Mouse (Mus musculus) B cell, adult 2 months (primary cell): ENCODE data around the gene Jup.
A peak's percentile ranks its signal among the peaks of the same experiment; 100 is the strongest.

Source experiments
- DNase-seq, 2 experiments: peaks; one replicate each; pipeline ENCODE4 v3.0.0; 2022

Gene Jup

GRCm38 (mm10) chr11:100408076-100408834, 10.7 kb upstream of the Jup start:
- peak; percentile 68 to 76 for DNase-seq

- DNase-seq, result no peak
These were observed 9.6 kb upstream of the Jup start for GRCm38 (mm10) chr11:100406995-100407705.

DNA sequence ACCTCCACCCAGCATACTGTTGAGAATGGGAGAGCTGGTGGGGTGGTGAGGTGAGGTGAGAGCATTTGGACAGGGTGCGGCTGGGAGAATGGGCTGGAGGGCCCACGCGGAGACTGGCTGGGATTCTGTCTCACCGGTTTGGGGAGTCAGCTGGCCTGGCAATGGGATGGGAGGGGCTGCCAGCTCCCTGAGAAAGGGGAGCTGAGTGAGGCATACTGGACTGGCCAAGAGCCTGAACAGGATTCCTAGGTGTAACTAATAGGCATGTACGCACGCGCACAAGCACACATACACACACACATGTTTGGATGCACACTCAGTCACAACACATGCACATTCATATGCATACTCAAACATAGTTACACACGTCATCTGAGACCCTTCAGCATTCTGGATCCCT, 8.7 kb upstream of the Jup start:
- DNase-seq, result no peak

DNA sequence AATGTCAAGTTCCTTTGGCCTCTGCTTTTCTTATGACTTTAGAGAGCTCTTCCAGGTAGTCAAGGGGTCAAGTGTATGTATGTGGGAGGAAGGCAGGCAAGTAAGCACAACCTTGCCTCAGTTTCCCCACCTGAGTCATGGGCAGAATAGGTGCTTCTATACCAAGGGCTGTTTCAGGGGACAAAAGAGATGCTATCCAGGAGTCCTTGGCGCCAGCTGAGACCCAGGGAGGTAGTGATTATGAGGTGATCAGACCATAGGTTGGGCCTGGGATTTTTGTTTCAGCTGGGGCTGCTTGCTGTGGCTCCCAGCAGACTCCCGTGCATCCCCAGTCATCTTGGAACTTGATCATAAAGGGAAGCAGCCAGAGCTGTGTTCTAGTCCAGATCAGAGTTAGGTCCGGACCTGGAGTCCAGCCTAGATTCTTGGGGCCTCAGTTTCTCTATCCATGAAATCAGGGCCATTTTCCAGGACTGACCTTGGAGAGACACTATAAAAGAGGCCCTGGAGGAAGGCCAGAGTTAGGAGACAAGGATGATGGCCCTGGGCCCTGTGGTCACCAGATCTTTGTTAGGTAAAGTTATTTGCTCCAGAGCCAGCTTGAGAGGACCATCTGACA, 7.0 kb upstream of the Jup start:
- DNase-seq, result no peak

DNA sequence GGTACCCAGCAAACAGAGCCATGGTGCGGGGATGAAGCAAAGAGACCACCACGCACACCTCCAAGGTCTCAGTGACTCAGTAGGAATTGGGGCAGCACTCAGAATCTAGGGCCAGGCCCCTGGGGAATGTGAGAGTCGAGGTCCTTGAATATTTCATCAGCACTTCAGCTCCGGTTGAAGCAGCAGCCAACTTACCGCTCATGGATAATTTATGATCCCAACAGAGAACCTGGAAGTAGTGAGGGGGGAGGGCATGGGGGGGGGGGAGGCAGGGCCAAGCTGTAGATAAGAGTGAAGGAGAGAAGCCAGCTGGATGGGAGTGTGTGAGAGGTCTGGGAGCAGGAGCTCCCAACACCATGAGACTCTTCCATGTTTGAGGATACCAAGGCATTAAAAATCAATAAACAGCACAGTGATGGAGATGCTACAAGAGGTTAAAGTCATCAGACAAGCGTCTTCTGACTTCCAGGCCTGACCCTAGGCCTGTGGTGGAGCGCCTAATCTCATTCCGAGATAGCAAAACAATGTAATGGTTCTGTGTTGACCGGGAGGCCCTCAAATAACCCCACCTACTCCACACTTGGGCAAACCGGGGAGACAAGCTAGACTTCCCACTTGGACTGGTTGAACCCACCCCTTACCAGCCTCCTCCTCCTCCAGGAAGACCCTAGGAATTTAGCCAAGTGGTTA, 6.0 kb upstream of the Jup start:
- no peak for DNase-seq

- DNase-seq, result no peak
These were observed 5.1 kb upstream of the Jup start for GRCm38 (mm10) chr11:100402682-100403081.

- no peak for DNase-seq
These were observed 4.7 kb upstream of the Jup start for GRCm38 (mm10) chr11:100402240-100402639.

GRCm38 (mm10) chr11:100400842-100401241, 3.3 kb upstream of the Jup start:
- DNase-seq, result no peak

GRCm38 (mm10) chr11:100399727-100400538, 2.4 kb upstream of the Jup start:
- no peak for DNase-seq

DNA sequence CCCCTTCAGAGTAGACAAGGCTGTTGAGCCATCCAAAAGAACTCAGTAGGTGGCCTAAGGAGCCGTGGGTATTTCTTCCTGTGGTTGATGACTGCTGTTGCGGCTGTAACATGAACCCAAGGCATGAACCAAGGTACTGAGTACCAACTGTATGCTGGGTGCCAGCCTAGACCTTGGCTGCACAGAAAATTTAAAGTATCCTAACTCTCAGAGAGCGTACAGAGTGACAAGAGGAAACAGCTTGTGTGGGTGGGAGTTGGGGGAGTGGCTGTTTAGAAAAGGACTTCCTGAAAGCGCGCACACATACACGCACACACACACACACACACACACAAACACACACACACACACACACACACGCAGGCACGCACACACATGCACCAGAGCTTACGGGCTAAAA, 1.8 kb upstream of the Jup start:
- peak; percentile 53 to 60 for DNase-seq

DNA sequence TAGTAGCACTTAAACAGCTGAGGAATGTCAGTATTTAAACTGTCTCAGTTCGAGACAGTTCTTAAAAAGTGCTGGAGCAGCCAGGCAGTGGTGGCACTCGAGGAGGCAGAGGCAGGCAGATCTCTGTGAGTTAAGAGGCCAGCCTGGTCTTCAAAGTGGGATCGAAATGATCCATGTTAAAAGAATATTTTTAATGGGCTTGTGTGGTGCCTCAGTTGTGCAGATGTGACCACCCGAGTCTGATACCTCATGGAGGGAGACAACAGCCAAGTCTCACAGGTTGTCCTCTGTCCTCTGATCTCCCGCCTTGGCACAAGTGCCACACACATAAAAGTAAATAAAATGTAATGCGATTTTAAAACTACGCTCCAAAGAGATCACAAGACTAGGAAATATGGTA, 954 bp upstream of the Jup start:
- no peak for DNase-seq

- DNase-seq, result no peak
These were observed 520 bp downstream of the Jup start for GRCm38 (mm10) chr11:100396886-100397599.

- DNase-seq, result no peak
These were observed 1.5 kb downstream of the Jup start for GRCm38 (mm10) chr11:100395861-100396631.

DNA sequence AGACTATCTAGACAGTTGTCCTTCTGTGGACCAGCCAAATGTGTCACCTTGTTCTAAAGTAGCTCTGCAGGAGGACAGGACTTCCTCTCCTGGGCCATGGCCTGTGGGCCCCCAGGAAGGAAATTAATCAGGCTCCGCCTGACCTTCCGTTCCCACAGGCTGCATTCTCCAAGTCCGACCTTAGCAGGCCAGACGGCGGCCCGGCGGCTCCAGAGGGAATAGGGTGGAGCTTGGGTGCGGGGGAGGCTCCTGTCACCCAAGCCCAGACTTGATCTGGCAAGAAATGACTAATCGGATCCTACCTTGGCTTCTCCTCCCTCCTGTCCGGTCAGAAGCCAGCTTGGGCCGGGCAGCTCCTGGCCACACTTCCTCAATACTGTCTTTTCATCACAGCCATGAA, 2.4 kb downstream of the Jup start:
- DNase-seq, result no peak

DNA sequence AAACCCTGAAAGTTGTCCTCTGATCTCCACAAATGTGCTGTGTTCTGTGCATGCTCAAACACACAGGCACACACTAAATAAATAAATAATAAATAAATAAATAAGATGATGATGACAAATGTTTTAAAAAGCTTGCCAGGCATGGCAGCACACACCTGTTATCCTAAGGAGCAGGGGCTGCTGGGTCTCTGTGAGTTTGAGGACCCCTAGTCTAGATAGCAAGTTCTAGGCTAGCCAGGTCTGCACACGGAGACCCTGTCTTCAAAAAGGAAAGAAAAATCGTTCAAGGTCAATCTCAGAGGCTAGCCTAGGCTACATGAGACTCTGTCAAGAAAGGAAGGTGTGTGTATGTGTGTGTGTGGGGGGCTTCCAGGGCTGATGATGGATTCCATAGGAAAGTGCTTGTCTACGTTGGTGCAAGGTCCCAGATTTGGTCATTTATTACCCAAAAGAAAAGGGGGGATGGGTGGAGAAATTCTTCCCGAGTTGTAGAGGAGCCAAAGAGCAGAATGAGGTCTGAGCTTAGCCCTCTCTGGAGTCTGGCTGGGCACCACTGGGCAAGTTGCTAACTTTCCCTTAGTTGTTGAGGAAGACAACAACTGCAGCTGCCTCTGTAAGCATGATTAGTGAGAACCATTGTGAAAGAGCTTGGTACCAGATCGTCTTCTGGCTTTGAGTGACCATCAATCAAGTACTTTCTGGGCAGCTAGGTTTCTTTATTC, 3.0 kb downstream of the Jup start:
- DNase-seq, result no peak

DNA sequence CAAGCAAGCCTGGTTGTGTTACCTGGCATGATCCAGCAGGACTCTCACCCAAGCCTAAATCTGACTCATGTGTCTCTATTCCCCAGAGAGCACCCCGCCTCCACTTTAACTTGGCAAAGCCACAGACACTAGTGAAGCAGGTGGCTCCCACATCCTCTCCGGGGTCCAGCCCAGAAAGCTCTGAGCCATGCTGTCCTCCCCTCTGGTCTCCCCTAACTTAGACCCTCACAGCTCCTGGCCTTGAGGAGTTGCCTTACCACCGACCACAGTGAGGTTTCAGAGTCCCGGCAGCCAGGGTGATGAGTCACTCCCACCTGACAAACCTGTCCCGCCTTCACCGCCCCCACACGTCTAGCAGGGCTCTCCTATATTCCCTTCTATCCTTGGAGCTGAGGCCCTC, 3.8 kb downstream of the Jup start:
- peak; percentile 41 for DNase-seq

DNA sequence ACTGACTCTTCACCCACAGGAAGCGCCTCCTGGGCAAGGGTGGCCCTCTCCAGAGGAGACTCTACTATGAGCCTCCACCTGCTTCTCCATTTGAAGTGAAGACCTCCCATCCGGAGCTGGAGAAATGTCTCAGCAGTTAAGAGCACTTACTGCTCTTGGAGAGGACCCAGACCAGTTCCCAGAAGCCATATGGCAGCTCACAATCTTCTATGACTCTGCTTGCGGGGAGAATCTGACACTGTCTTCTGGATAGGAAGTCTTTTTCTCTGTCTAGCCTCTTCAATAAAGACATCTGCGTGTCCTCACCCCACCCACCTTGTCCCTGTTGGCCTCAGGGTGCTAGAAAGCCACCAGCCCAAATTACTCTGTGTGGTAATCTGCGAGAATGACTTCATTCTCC, 4.6 kb downstream of the Jup start:
- DNase-seq, result no peak

GRCm38 (mm10) chr11:100391884-100392345, 5.6 kb downstream of the Jup start:
- no peak for DNase-seq

DNA sequence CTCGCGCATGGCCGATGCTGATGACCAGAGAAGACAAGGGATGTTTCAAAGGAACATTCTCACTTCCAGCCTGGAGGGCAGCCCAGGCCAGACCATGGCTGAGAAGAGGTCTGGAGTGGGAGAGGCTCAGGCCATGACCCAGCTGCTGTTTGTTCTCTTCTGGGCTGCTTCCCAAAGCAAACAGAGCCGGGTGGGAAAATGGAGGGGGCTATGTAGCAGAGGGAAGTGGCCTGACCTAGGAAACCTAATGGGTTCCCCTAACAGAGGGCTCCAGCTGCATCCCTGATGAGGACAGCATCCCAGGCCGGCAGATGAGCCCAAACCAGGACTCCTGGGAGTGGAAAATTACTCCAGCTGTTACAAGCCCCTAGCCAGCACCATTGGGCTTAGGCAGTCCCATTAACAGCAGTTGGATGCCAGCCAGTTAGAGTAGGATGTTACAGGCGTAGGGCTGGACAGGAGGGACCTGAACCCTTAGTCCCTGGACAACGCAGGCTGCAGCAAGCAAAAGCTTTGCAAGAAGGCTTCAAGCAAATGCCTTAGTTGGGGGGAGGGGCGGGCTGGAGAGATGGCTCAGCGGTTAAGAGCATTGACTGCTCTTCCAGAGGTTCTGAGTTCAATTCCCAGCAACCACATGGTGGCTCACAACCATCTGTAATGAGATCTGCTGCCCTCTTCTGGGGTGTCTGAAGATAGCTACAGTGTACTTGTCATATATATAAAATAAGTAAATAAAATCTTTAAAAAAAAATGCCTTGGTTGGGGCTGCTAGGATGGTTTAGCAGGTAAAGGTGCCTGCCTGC, 6.3 kb downstream of the Jup start:
- no peak for DNase-seq
